Mouse (Mus musculus) kidney, adult 2 months (tissue): ENCODE data around the gene Tpbg. TPM values are rescaled to one million over a fixed set of nuclear protein-coding genes. Genes with fewer than 3 reads are reported as not detected.

Source experiments
- DNase-seq: peaks from one replicate; pipeline ENCODE4 v3.0.0; 2021
- H3K27ac ChIP-seq: fragments of 200-500 bp; 2 replicates; pipeline ENCODE4 v1.5.1; 2012; ENCODE audit warnings: low read depth, low read length, control low read depth, inconsistent platforms; ENCODE audit not compliant: insufficient read depth
- H3K27me3 ChIP-seq: fragments of 200-500 bp; replicated peaks from 2 replicates; pipeline ENCODE4 v1.6.1; 2012; ENCODE audit warnings: mild to moderate bottlenecking, moderate library complexity, low read length, inconsistent platforms; ENCODE audit not compliant: control insufficient read depth, insufficient read depth
- H3K36me3 ChIP-seq: fragments of 200-500 bp; 2 replicates; pipeline ENCODE4 v1.6.1; 2012; ENCODE audit warnings: mild to moderate bottlenecking, moderate library complexity, low read length, inconsistent platforms; ENCODE audit not compliant: control insufficient read depth, insufficient read depth
- H3K4me1 ChIP-seq: fragments of 200-500 bp; 2 replicates; pipeline ENCODE4 v1.6.1; 2011; ENCODE audit warnings: low read length; ENCODE audit not compliant: control insufficient read depth, insufficient read depth
- H3K4me3 ChIP-seq: fragments of 200-500 bp; 2 replicates; pipeline ENCODE4 v1.5.1; 2011; ENCODE audit warnings: mild to moderate bottlenecking, low read depth, low read length, control low read depth; ENCODE audit not compliant: insufficient read depth
- CTCF ChIP-seq: fragments of 200-500 bp; conservative IDR thresholded peaks from 2 replicates; pipeline ENCODE4 v1.5.1; 2011; ENCODE audit warnings: low read depth, mild to moderate bottlenecking, control low read depth, low read length, moderate library complexity, mixed read lengths; ENCODE audit not compliant: insufficient read depth, insufficient read length
- POLR2A ChIP-seq: fragments of 200-500 bp; IDR thresholded peaks from one replicate; pipeline ENCODE4 v1.6.1; 2011; ENCODE audit warnings: low read depth, low read length, control low read depth
- WGBS: fragments of 180-500 bp; shearing (Covaris S2); methylation state at CpG from one replicate; pipeline ENCODE4 v1.1.7; 2018; 5-methylcytosine and 5-hydroxymethylcytosine counted together
- polyA plus RNA-seq: library from polyadenylated mRNA; depleted of rRNA; stranded (reverse); fragments of >200 nt; gene quantifications from 2 replicates; pipeline ENCODE4 v1.2.3, GENCODE M21; 2012; rRNA removed

The Tpbg gene
- polyA plus RNA-seq, 1 experiment = 1.1 TPM

GRCm38 (mm10) chr9:85856511-85856910, 14.3 kb downstream of the Tpbg start:
- Histone ChIP-seq H3K4me1 (no peaks in the 10 kb centered on the region), H3K27me3 (no peaks in the 10 kb centered on the region), H3K4me3 (no peak overlapping the region), H3K36me3 (no peaks in the 10 kb centered on the region), H3K27ac (no peak overlapping the region)
- DNase-seq = no peak
- no peak for TF ChIP-seq POLR2A
- TF ChIP-seq CTCF = no peak
- 64% methylated on average over 6 of the region's 6 CpGs for WGBS

DNA sequence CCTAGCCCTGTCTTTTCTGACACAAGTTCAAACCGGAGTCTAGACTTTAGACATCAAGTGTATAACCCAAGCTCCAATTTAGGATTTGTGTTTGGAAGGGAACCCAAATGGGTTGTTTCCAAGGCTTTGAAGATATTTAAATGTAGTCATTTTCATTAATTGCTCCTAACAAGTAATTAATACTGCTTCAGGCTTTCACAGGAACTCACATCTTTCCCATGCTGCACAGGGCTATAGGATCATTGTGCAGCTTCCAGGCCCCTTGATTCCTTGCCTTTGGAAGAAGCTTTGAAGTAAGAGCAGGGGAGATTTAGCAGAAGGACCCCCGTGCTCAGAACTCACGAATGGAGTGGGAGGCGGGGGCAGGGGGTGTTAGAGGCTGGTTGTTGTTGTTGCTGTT, 18.9 kb downstream of the Tpbg start:
- Histone ChIP-seq H3K4me3 (no peak overlapping the region), H3K36me3 (no peaks in the 10 kb centered on the region), H3K27ac (no peak overlapping the region), H3K4me1 (no peaks in the 10 kb centered on the region), H3K27me3 (no peaks in the 10 kb centered on the region)
- DNase-seq = no peak
- WGBS = 70% methylated on average over 4 of the region's 4 CpGs
- TF ChIP-seq POLR2A = no peak
- no peak for TF ChIP-seq CTCF

- 78% methylated on average over 6 of the region's 6 CpGs for WGBS
- H3K36me3 ChIP-seq = no peaks in the 10 kb centered on the region
- no peaks in the 10 kb centered on the region for H3K27me3 ChIP-seq
- H3K27ac ChIP-seq = no peak overlapping the region
- TF ChIP-seq CTCF (no peak), POLR2A (no peak)
- no peaks in the 10 kb centered on the region for H3K4me1 ChIP-seq
- DNase-seq = no peak
- H3K4me3 ChIP-seq = no peak overlapping the region
Measured at GRCm38 (mm10) chr9:85862562-85862961, 20.4 kb downstream of the Tpbg start.

DNA sequence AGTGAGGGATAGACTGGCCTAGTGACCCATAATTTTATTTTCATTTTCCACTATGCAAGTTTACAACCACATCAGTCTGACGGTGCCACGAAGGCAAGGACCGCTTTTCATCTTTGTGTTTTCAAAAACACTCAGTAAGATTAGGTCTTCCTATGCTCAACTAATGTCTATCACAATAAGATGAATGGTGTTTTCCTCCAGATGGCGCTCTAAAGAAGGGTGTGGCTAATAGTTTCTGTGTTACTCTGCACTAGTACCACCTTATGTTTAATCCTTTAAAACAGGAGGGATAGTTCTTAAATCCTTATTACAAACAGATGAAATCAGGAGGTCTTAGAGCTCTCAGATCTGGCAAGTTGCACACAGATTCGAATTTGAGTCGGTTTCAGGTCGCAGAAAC, 30.7 kb downstream of the Tpbg start:
- TF ChIP-seq CTCF (no peak), POLR2A (no peak)
- peak; percentile 3 for DNase-seq
- Histone ChIP-seq H3K4me3 (no peak overlapping the region), H3K36me3 (no peaks in the 10 kb centered on the region), H3K27me3 (no peaks in the 10 kb centered on the region), H3K27ac (no peak overlapping the region), H3K4me1 (no peaks in the 10 kb centered on the region)
- 78% methylated on average over 7 of the region's 7 CpGs for WGBS

- H3K27ac ChIP-seq = no peak overlapping the region
- no peaks in the 10 kb centered on the region for H3K27me3 ChIP-seq
- no peaks in the 10 kb centered on the region for H3K36me3 ChIP-seq
- TF ChIP-seq CTCF (no peak), POLR2A (no peak)
- DNase-seq = no peak
- no peak overlapping the region for H3K4me3 ChIP-seq
- no peaks in the 10 kb centered on the region for H3K4me1 ChIP-seq
- 80% methylated on average over 5 of the region's 5 CpGs for WGBS
Measured at GRCm38 (mm10) chr9:85893681-85894080, 51.5 kb downstream of the Tpbg start.

Other genes with a start within 250 kb of the Tpbg start
- gene Ibtk, start 93.0 kb upstream of the Tpbg start, polyA plus RNA-seq = 4.9 and 6.1 TPM in 2 replicates